Mouse (Mus musculus) lung, postnatal 25 days (tissue): ENCODE results near the gene Tert.

ENCODE experiments used
- DNase-seq: peaks from one replicate; pipeline ENCODE4 v3.0.0; 2022; ENCODE audit warnings: low spot score

The Tert gene

DNA sequence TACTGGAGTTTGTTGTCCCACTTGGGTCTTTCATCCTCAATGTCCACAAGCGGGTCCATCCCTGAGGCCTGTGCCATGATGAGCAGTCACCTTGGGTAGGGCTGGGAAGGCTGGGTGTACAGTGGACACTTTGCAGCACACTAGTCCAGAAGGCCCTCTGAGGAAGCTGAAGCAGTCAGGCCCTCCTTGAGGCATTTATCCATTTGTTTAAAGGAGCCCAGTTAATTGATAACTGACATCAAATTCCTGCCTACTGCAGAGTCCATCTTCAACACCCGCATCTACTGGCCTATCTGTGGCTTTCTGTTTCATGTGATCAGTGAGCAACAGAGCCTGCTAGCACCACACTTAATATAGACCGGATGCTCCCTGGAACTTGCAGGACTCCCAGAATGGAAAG, 51.1 kb downstream of the Tert start, which contains the start of gene Slc6a18:
Gene Slc6a18 (minus strand): TSS at position 171 of the 400 bp plus-strand sequence.
- no peak for DNase-seq

DNA sequence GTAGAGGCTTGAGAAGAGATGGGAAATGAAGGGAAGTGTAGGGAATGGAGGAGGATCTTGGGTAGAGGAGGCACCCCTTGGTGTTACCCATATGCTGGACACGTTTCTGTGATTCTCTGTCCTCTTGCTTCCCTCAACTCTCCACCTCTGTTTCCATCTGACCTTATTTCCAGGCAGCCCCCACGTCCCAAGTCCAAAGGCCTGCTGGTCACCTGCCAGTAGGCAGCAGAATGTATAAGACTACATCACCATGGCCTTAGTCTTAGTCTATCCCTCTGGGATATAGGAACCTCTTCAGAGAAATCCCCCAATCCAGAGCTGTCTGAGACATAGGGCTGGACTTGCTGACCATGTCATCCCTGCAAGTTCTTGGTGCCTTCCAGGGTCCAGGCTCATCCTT, 52.6 kb downstream of the Tert start:
- no peak for DNase-seq

DNA sequence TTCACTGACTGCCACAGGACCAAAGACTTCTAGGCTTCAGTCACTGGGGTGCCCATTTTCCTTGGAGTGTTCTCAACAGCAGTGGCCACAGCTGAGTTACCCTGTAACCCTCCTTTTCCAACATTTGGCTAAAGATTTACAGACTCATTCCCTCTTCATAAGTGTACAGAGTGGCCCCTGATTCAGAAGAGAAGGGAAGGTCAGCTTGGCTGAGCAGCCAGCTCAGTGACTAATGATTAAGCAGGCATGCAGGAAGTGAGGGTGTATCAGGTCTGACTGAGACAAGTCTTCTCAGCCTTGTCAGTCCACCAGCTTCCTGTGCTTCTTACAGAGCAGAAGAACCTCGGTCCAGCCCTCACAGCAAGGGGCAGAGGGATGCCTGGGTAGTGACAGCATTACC, 53.7 kb downstream of the Tert start:
- DNase-seq, result no peak

DNA sequence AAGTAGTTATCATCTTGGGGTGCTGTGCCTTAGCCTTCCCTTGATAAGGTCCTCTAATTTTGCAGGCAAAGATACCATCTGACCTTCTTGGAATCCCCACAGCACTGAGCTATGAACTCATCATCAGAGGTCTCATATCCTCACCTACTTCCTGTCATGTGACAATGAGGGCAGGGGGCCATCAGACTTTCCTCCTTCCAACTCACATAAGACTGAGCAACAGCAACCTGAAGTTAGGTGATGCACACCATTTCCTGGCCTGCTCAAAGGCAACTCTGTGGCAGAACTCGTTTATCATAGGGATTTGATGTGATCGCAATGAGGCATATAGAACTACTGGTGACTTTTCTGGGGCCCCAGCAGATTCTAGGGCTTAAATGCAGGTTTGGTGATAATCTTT, 55.5 kb downstream of the Tert start:
- DNase-seq, result no peak

DNA sequence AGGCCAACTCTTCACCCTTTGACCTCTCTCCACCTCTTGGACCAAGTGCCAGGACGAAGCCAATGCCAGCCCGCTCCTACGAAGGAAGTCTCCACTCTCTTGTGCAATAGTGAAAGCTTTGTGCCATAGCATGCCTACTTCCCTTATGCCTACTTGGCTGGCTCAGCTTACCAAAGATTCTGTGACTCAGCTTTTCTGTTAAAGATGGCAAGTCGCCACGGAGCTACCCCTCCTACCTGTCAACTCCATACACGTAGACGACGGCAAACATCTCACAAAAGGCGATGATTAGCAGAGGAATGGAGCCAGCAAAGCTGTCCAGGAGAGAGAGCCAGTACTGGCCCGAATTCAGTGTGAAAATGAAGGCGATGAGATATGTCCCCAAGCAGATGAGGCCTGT, 57.0 kb downstream of the Tert start:
- peak; percentile 39 for DNase-seq

DNA sequence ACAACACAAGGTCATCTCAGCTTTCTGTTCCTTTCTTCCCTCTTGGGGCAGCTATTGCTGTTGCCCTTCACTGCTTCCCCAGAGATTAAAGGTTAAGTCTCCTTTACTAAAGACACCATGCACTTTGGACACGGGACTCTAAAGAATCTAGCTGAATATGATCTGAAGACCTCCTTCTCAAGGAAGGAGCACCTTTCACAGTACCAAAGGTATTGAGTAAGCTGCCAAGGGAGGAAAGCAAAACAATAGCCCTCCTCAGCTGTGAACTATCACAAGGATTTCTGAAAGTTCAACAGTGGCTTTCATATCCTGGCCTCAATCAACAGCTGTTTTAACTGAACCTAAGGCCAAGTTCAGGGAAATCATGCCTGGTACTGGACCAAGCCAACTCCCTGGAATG, 57.7 kb downstream of the Tert start:
- DNase-seq, result no peak

DNA sequence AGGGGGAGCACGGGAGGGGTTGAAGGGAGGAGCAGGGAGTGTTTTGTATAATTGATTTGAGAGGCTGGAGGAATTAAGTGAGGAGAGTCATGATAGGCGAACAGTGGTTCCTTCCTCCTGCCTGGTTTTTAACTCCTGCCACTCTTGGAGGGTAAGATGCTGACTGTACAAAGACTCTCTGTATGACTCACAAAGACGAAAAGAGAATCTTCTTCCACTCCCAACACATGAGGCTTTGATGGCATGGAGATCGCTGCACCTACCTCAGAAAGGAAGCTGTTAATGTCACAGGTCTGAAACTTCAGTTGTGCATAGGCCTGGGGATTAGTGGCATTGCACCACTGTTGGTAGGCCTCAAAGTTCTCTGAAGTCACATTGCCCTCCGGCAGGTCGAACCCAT, 58.8 kb downstream of the Tert start:
- DNase-seq, result no peak

DNA sequence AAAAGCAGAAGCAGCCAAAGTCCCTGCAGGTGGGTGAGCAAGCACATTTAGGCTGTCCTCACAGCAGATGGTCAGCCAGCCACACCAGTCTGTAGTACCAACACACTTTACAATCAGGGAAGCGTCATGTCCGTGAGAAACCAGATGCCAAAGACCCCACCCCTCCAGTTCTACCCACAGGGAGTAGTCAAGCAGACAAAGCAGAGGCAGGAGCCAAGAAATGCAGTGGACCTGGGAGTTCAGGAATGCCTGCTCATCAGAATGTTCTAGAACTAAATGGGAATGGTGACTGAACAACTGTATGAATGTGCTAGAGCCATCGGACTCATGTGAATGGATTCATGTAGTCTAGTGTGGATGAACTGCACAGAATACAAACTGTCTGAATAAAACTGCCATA, 60.9 kb downstream of the Tert start:
- no peak for DNase-seq

DNA sequence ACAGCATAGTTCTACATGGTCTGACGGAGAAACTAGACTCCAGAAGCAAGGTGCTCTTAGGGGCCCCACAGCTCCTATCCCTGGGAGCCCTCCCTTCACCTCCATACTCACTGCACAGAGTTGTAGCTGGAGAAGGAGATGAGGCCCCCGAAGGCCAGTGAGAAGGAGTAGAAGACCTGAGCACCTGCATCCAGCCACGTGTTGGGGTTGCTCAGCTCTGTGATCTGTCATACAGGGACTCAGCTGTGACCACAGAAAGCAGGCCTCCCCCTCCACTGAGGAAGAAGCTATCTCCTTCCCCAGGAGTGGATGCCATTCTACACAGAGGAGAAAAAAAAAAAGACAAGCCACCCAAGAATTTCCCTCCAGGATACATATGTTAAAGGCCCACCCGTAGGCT, 62.2 kb downstream of the Tert start:
- no peak for DNase-seq

DNA sequence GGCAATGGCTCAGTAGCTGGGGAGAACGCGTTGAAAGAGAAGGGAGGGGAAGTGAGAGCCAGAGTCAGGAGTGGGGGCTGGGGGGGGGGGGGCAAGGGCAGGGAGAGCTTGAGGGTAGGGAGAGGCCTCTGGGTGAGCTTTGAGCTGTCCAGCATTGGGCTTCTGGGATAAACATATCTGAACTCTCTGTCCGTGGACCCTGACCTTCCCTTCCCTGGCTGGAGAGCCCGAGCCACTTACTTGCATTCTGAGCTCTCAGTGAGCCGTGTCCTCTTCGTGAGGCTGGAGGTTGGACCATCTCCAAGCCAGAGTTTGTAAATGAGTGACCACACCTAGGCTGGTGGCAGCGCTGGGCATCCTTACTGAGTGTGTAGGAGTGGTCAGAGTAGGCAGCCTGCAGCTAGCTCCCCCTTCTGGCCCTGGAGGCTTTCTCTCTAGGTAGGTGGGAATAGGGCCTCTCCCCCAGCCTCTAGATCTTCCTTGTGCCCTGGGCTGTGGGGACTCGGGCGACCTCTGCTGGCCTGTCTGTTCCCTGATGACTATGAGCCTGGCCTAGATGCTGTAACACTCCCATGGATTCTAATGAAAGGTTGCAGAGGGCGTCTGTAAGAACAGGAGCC, 65.6 kb downstream of the Tert start:
- peak; percentile 66 for DNase-seq

DNA sequence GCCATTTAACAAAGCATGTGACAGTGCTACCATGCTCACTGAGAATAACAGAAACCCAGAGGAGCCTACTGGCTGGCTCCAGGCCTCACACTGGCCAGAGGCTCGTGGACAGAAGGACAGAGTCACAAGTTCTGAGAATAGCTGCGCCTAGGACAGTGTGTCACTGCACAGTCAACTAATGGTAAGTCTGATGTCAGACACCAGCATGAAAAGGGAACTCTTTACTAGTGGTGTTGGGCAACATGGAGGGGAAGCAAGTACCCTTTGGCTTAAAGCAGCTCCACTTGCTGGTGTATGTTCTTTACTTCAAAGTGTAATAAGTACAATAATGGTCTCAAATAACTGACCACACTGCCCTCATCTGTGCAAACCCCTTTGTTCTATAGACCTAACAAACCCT, 66.6 kb downstream of the Tert start:
- no peak for DNase-seq

DNA sequence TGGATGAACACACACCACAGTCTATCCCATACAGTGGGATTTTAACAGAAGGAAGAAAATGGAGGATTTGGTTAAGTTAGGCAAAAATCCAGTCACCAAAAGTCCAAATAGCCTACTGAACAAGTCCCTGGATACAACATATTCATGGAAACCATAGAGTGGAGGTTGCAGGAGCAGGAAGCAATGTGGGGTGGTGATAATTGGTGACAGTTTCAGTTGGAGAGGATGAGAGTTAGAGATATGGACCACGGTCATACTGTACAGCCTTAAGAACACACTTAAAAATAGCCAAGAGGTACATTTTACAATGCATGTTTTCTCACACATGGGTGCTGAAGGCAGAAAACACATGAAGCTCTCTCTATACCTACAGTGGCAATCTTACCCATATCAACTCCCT, 68.3 kb downstream of the Tert start:
- no peak for DNase-seq

DNA sequence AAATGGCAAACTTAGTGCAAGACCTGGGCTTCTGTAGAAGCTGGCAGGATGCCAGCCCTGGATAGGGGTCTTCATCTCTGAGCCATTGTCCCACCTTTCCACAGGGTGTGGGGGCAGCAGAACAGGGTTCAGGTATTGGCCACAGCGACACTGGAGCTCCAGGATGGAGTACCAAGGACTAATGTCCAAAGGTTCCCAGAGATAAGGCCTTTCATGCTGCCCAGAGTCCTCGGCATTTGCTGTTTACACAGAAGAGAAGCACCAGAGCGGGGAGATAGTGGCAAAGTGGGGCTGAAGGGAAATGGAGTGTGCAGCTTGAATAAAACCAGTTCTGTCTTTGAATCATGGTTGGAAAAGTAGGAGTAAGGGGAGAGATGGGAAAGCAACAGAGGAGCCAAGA, 69.8 kb downstream of the Tert start:
- DNase-seq, result no peak
